Mouse (Mus musculus) lung, postnatal 36 days (tissue): ENCODE measurements at regions not wholly inside any gene's neighbourhood (a gene's known extent, or its start where the extent isn't known, plus 50 kb on each side); places are given as distances from the start of the nearest gene placed in this dataset.

Source experiments
- DNase-seq: peaks from one replicate; pipeline ENCODE4 v3.0.0; 2022; ENCODE audit warnings: mixed read lengths

DNA sequence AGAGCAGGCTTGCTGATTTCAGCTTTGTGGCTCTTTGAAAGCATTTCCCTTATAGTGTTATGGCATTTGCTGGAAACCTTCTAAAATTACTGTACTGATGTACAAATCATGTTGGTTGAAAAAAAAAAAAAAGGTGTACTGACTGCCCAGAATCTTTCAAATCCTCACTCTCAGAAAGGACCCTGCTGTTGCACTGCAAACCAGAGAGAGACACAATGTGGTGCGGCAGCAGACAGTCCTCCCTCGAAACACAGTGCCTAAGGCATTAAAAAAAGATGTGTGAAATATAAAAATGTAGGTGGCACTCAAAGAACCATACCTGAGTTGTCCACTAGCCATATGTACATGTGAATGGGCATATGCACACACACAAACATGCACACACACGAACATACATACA lies 128.3 kb downstream of the Actr3 start:
- no peak for DNase-seq

- DNase-seq = no peak
Observed at GRCm38 (mm10) chr1:125298520-125299090, 136.9 kb downstream of the Actr3 start.

DNA sequence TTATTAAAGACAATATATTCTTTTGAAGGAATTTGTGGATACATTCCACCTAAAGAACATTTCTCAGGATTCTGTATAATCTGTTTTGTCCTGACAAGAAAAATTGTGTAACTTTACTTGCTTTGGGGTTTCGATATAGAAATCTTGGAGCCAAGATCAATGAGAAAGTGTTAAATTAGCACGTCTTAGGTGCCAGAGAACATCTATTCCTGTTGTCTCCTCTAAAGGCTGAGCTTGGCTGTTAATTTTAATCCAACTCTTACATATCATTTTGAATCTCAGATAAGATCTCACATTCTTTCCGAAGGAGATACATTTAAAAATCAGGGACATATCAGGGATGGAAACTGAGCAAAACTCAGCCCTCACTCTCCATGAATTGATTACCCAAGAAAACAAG lies 139.9 kb downstream of the Actr3 start:
- DNase-seq = no peak

DNA sequence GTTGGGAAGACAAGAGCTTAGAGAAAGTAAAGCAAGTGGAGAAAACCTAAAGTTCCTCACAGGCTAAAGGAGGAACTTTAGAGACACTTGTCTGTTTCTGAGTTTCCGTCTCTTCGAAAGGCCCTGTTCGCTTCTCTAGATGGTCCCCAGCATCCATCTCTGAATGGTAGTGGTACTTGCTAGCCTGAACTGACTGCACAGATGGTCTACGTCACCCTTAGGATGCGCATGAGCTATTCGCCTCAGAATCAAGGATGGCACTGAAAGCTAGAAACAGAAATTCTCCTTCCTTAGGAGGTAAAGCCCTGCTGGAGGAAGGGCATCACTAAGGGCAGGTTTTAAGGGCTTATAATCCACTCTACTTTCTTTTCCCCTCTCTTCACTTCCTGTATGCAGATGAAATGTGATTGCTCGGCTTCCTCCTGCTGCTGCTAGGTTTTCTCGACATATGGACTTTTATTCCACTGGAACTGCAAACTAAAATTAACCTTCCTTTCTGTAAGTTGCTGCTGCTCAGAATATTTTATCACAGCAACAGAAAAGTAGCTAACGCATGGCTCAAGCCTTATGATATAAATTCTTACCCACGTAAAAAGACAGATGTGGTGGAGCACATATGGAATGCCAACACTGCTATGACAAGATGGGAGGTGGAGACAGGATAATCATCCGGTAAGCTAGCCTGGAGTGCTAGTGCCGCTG lies 145.1 kb downstream of the Actr3 start:
- DNase-seq = no peak

DNA sequence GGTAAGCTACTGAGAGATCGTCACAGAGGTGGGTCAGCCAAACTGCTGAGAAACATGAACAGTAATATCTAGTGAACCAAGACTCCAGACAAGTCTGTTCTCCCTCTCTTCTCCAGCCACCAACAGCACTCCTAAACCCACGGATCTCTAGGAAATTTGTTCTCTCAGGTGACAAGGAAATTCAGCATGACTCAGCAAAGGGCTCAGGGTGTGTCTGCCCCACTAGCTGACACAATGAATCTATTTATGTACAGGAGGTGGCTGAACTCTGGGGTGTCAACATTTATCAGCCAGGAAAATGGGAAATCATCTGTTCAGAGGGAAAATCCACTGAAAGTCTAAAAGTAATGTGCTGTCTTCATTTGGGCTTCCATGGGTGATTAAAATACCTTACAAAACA lies 149.2 kb downstream of the Actr3 start:
- DNase-seq = no peak

DNA sequence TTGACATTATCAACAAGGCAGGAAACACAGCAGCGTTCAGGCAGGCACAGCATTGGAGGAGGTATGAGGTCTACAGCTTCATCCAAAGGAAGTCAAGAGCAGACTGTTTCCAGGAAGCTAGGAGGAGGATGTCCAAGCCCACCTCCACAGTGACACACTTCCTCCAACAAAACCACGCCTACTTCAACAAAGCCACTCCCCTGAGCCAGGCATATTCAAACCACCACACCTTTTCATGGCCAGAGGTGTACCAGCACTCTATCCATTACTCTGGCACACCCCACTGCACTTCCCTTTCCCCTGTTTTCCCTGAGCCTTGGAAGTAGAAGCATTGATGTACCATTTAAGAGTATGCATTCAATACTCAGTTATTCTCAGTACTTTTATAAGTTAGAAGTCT lies 150.8 kb downstream of the Actr3 start:
- DNase-seq = no peak

GRCm38 (mm10) chr1:125273752-125274151 lies 161.8 kb downstream of the Actr3 start:
- DNase-seq = no peak

DNA sequence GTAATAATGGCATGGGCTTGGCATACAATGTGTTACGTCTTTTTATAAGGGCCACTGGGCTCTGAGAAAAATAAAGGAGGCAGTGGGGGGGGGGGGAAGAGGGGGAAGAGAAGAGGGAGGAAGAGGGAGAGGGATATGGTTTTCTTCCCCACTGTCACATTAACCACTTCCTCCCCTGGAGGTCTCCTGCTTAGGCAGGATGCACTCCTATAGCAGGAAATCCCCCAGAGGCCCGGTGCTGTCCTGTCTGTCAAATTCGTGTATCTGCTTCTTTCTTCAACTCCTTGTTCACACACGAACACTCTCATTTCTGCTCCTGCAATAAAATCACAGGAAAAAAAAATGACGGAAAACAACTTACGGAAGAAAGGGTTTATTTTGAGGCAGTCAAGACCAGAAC lies 171.8 kb downstream of the Actr3 start:
- no peak for DNase-seq

- DNase-seq = no peak
Observed at GRCm38 (mm10) chr1:125263068-125263467, 172.5 kb downstream of the Actr3 start.

DNA sequence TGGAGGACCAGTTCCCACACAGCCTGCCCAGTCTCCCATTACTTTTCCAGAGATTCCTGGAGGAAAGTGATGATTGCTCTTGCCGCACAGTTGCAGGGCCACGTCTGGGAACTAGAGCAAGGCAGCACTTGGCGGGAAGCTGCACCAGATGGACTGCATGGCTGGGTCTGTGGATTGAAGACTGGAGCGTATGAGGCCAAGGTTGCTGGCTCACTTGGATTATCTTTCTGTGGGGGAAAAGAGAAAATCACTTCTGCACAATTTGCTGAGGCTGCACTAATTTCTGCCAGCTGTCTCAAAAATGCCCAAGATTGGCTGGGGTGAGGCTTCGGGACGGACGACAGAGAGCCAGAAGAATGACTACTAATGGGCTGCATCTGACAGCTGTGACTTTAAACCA lies 193.2 kb downstream of the Actr3 start:
- DNase-seq = no peak

DNA sequence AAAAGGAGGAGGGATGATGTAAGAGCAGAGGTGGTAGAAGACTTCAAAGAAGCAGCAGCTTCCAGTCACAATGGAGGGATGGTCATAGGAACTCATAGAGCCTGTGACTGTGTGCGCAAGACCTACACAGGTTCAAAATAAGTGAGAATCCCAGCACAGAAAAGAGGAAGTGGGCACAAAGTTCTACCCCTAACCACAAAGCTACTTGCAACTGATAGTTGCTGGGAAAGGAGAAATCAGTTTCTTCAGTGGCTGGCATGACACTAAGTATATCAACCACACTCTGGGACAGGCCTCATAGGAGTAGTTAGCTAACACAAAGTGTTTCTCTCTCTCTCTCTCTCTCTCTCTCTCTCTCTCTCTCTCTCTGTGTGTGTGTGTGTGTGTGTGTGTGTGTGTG lies 193.8 kb downstream of the Actr3 start:
- no peak for DNase-seq

GRCm38 (mm10) chr1:125237595-125237988 lies 197.9 kb downstream of the Actr3 start:
- no peak for DNase-seq

DNA sequence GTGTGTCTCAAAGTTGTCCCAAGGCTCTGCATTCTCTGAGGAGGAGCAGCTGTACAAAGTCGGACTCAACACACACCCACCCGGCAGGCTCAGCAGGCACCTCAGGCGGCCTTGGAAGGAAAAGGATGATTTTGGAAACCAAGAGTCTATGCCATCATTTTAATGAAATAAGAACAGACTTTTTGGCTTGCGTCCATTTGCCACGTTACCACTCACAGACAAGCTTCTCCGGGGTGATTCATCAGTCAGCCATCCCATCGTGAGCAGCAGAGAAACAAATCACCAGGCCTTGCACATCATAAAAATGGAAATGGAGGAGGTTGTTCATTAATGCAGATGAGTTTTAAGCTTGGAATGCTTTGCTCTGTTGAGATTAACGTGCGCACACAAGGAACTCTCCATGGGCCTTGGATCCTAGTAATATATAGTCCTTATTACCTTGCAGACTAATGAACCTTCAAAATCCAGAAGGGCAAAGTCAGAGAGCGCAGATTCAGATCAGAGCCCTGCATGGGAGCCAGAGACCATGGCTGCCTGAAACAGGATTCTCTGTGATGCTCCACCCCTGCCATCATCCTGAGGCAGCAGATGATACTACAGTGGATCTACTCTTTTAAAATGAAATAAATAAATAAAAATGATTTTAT lies 198.5 kb downstream of the Actr3 start:
- no peak for DNase-seq

DNA sequence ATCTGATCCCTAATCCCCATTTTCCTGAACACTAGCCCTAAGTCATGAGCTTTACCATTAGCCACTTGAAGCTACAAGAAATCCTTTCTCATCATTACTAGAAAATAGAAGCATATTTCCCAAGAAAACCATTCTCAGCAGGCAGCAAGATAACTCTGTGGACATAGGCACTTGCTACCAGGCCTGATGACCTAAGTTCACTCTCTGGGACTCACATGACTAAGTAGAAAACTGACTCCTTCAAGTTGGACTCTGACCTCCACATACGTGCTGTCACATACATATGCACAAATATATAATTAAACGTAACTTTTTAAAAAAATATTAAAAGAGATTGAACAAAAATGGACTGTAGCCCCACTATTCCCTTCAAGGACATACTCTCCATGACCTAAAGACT lies 200.8 kb downstream of the Actr3 start:
- DNase-seq = no peak

GRCm38 (mm10) chr1:125223370-125223769 lies 212.2 kb downstream of the Actr3 start:
- DNase-seq = peak; percentile 53

GRCm38 (mm10) chr1:125216192-125216591 lies 219.3 kb downstream of the Actr3 start:
- no peak for DNase-seq

- no peak for DNase-seq
Observed at GRCm38 (mm10) chr1:125187091-125187490, 248.4 kb downstream of the Actr3 start.

- DNase-seq = peak; percentile 45
Observed at GRCm38 (mm10) chr1:125176124-125176937, 259.2 kb downstream of the Actr3 start.

- no peak for DNase-seq
Observed at GRCm38 (mm10) chr1:125174725-125175124, 260.8 kb downstream of the Actr3 start.

DNA sequence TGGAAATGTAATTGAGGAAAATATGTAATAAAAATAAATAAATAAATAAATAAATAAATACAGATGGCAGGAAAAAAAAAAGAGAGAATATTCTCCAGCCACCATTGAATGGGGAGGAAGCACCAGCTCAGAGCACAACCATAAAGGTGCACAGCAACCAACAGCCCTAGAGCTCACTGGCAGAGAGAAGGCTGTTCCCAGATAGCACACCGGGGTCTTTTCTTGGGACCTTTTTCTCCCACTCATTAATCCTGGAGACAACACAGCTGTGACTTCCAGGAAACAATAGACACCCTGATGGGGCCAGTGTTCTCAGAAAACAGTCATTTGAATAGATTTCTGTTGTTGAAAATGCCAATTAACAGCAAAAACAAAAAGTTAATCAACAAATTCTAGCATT lies 263.1 kb downstream of the Actr3 start:
- DNase-seq = no peak

DNA sequence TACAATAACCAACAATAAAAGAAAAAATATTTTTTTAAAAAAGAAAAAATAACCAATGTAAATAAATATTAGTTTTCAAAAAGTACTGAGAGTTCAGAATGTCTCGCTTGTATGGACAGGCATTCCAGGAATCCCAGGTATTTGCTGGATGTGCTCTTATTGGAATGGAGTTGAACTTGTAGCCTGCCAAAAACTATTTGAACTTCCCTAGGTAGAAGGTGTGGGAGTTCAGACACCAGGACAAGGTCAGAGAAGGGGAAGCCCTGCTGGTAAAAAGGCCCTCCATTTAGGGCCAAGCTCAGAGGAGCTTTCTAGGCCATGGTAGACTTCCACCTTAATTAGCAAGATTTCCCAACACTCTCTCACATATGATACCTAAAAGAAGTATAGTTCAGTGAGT lies 270.3 kb downstream of the Actr3 start:
- DNase-seq = no peak

GRCm38 (mm10) chr1:125158481-125158880 lies 277.0 kb downstream of the Actr3 start:
- no peak for DNase-seq

DNA sequence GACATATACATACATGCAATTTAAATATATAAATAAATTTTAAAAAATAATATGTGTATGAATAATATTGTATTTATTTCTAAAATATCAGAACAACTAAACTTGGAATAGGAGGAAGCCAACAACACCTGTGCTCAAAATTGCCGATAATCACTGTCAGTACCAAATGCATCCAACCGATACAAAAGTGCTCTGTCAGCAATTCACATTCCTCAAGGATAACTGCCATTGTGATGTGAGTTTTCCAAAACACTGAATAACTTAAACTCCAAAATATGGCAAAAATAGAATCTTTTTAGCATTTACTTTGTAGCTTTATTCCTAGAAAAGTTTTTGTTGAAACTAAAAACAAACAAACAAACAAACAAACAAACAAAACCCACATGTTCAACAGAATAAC lies 279.4 kb downstream of the Actr3 start:
- DNase-seq = no peak

- DNase-seq = no peak
Observed at GRCm38 (mm10) chr1:125149817-125150216, 285.7 kb downstream of the Actr3 start.
